Mouse (Mus musculus) urinary bladder, postnatal 36 days (tissue): ENCODE results near the gene Snx30.
A peak's percentile ranks its signal among the peaks of the same experiment; 100 is the strongest.

Experiments used
- DNase-seq, 2 experiments: peaks; one replicate each; pipeline ENCODE4 v3.0.0; 2022; ENCODE audit warnings: low spot score in 2 of 2, mixed read lengths in 1 of 2

Gene Snx30

DNA sequence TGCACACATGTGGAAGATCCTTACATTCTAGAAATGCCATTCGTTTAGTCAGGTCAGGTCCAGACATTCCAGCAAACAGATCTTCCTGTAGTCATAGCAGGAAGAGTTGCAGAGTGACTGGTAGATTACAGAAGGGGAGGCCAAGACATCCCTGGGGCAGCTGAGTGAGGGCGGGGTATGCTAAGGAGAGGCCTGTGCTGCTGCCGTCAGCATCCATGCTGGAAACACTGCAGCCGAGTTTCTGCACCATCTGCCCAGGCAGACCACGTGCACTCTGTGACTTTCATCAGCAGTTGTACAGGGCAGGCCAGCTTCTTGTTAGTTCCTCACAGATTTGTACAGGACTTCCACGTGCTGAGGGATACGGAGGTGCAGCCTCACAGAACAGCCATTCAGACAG is 17.8 kb downstream of the Snx30 start:
- DNase-seq, result peak in 1 of 2 experiments; percentile 41

DNA sequence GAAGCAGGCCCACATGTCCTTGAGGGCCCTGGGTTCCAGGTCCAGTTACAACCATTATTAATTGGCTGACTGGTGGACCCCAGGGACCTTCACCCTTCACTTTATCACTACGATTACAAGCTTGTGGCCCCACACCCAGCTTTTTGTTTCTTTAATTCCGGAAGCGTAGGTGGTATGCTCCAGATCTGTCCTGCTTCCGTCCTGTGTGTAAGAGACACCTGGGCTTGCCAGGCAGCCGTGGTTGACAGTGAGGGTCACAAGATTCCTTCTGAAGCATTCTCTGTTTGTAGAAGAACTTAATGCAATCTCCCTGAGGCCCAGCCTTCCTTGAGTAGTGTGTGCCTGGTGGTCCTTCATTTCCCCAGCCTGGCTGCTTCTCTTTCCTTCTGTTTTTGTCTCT is 19.2 kb downstream of the Snx30 start:
- DNase-seq, result no peak

GRCm38 (mm10) chr4:59825634-59826033 is 20.0 kb downstream of the Snx30 start:
- no peak for DNase-seq

DNA sequence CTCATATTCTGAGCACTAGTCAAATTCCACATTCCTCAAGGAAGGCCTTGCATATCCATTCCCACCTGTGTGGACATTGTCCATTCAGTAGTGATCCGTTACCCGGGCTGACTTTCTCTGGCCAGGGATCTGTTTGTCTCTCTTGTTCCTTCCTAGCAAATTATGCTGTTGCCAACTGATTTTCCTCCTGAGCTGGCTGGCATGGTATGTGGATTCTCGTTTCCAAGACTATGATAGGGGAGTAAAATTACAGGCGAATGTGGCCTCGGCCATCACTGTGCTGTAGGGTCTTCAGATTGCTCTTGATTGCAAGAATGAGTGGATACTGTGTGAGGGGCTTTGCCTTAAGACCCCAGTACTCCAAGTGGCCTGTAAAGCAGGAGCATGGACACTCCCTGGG is 20.7 kb downstream of the Snx30 start:
- no peak for DNase-seq

DNA sequence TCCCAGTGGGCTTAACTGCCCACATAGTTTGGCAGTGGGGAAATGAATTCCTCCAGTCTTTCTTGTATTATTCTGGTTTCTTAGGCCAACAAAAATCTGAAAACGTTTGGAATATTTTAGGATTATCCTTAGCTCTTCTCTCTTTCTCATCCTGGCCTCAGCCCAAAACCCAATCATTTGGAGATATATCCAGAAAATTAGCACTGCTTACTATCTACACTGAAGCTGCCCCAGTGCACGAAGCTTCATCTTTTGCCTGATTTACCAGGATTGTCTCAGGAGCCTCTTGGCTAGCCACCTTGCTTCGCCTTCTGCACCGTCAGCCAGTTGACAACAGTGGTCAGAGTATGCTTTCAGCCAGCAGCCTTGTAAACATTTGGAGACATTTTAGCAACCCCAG is 23.4 kb downstream of the Snx30 start:
- DNase-seq, result no peak

- DNase-seq, result no peak
Measured at GRCm38 (mm10) chr4:59831038-59831437, 25.4 kb downstream of the Snx30 start.

DNA sequence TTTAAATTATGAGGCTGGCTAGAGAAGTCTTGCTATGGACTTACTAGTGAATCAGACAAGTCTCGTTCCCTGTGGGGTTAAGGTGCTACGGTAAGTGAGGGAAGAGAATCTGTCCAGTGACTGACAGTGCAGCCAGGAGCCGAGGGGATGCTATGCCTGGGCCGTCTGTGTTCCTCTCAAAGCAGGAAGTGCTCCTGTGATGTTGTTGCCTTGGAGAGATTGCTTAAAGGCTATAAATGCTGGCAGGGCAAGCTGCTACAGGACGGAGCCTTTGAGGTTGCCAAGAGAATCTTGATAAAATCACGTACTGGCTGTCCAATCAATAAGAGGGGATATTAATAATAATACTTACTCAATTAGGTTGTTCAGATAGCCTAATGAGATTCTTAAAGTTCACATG is 27.2 kb downstream of the Snx30 start:
- DNase-seq, result peak in 1 of 2 experiments; percentile 19

- DNase-seq, result peak in 1 of 2 experiments; percentile 20
Measured at GRCm38 (mm10) chr4:59837659-59838058, 32.0 kb downstream of the Snx30 start.

DNA sequence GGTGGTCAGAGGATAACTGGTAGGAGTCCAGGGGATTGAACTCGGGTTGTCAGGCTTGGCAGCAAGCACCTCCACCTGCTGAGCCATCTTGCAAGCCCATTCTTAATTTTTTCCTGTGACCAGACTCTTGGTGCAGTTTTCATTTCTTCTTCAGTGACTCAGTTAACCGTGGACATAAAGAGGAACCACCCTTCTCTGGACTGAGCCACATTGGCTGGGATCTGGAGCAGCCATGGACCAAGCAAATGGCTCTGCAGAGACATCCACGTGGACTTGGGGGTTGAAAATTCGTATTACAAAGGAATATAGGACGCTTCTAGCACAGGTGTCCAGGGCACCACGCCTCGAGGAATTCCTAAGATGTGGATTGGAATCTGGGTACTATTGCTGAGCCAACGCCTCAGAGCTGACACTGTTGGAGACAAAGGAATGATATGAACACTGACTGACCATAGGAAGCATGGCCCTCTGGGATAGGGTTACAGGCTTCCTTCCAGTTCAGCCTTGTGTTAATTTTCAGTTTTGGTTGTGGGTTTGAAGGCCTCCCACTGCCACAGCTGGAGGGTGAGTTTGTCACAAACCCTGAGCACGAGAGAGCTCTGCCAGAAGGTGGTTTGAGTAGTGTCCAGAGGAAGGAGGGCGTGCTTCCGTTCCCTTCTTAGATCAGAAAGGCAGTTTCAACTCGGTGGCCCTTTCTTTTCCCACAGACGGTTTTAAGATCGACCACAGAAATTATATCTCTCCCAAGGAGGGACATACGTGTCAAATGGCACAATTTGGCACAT is 39.0 kb downstream of the Snx30 start:
- DNase-seq, result no peak

DNA sequence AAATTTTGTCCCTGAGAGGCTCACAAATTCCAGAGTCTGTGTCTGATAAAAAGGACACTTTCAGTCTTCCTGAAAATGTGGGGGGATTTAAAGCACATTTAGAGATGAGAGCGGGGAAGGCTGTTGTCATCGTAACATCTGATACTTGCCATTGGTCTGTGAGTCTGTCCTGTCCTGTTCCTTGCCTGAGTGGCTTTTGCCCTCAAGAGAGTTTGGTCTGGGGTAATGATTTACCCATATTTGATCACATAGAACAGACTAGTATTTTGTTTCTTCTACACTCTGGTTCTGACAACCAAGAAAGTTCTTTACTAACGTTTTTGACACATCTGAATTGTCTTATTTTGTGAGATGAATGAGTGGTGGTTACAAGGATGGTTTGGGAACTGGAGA is 39.6 kb downstream of the Snx30 start:
- no peak for DNase-seq

- DNase-seq, result no peak
Measured at GRCm38 (mm10) chr4:59847447-59847846, 41.8 kb downstream of the Snx30 start.

DNA sequence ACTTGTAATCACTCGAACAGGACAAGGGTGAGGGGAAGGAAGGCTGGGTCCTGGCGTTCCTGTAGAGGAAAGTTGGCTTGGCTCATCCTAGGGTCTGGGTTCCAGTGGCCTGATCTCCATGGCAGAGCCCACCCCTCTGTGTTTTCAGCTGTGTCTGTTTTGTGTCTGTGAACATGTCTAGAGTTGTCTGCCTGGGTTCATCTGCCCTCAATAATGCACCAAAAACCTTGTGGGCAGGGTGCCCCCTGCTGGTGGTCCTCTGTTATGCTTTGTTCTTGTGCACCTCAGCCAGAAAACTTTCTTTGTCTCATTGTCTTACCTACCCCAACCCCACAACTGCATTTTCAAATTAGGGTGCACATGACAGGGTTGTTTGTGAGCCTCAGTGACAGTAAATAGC is 44.5 kb downstream of the Snx30 start:
- DNase-seq, result peak; percentile 65 to 76

DNA sequence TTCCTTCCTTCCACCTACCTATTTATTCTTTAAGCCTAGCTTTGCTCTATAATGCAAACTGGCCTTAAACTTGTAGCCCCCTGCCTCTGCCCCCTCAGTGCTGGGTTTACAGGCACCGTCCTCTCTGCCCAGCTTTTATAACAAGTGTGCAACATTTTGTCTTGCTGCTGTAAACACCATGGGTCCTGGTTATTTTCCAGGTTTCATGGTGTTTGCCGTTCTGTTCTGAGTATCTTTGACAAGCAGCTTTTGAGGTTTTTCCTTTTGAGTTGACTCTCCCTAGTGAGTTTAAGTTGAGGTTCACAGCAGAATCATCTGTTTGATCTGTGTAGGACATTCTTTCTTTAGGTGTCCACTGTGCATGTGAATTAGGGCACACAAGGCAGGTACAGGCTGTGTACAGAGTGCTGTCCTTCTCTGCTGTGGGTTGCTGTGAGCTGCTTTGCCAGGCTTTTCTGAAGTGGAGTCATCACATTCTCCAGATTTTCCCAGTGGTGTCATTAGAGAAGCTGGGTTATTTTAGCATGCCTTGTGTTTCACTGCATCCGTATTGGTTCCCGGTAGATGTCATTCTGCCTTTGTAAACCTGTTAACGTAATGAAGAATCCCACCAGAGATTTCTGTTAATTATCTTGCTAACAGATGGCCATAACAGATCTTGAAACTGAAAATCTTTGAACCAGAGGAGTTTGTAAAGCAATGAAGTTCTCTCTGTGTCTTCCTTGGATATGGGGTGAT is 45.4 kb downstream of the Snx30 start:
- DNase-seq, result no peak

DNA sequence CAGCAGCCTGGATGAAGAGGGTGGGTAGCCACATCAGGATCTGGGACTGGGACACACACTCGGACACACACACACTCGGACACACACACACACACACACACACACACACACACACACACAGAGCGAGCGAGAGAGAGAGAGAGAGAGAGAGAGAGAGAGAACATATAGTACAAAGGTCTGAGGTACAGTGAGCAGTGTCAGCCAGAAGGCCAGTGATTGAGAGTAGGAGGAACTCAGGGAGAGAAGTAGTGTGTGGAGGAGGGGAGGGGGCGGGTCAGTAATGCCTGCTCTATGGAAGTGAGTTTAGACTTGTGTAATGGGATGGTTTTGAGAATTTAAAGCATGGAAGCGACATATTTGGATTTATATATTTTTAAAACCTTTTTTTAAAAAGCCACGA is 47.5 kb downstream of the Snx30 start:
- DNase-seq, result no peak

- peak; percentile 38 to 64 for DNase-seq
Measured at GRCm38 (mm10) chr4:59859693-59860425, 54.2 kb downstream of the Snx30 start.

- DNase-seq, result no peak
Measured at GRCm38 (mm10) chr4:59860431-59860830, 54.8 kb downstream of the Snx30 start.

GRCm38 (mm10) chr4:59861871-59862270 is 56.2 kb downstream of the Snx30 start:
- no peak for DNase-seq

- no peak for DNase-seq
Measured at GRCm38 (mm10) chr4:59862335-59862734, 56.7 kb downstream of the Snx30 start.

GRCm38 (mm10) chr4:59863869-59864268 is 58.2 kb downstream of the Snx30 start:
- no peak for DNase-seq

GRCm38 (mm10) chr4:59868086-59868485 is 62.4 kb downstream of the Snx30 start:
- no peak for DNase-seq

DNA sequence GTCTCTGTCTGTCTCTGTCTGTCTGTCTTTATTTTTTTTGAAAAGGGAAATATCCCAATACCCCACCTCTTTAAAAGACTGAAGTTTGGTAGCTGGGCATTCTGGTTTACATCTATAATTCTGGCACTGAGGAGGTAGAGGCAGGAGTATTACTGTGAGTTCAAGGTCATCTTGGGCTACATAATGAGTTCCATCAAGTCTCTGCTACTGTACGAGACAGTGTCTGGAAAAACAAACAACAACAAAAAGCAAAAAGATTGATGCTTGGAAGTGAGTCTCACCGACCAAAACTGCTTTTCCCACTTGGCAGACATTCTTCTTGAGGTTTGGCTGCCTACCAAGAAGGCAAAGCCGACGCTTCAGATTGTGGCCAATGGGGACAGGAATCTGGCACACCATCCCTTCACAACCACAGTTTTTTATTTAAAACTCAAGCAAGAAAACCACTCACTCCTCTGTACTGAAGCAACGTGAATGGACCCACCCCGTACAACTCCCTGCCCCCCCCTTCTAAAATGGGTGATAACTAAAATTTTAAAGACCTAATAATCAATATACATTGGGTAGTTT is 63.9 kb downstream of the Snx30 start:
- peak in 1 of 2 experiments; percentile 25 for DNase-seq

- DNase-seq, result no peak
Measured at GRCm38 (mm10) chr4:59870433-59870832, 64.8 kb downstream of the Snx30 start.
